Mouse (Mus musculus) hindlimb bud, embryonic 11.5 days (tissue): ENCODE measurements around the gene Adgrg5.

ENCODE experiments used
- DNase-seq: peaks from one replicate; pipeline ENCODE4 v3.0.0-alpha.2; 2012; ENCODE audit warnings: low read depth, low spot score; ENCODE audit errors: extremely low spot score

The Adgrg5 gene

GRCm38 (mm10) chr8:94991454-94991994 lies 68.0 kb downstream of the Adgrg5 start:
- DNase-seq, result no peak

GRCm38 (mm10) chr8:94992010-94992409 lies 68.5 kb downstream of the Adgrg5 start:
- no peak for DNase-seq

- no peak for DNase-seq
Observed at GRCm38 (mm10) chr8:94992534-94992933, 69.0 kb downstream of the Adgrg5 start.
